Mouse (Mus musculus): Measurements from ENCODE around the gene Chd2. TPM values are rescaled to one million over a fixed set of nuclear protein-coding genes. Genes with fewer than 3 reads are reported as not detected.

Gene Chd2
- polyA plus RNA-seq, 1 experiment = 25.6 TPM

Other genes starting within 250 kb of the Chd2 start
- 7.2 and 18.5 TPM in 2 replicates for gene Rgma, start 166.3 kb downstream of the Chd2 start, polyA plus RNA-seq (2012; rRNA removed)
- 49.2 and 52.9 TPM in 2 replicates for gene Fam174b, start 198.5 kb upstream of the Chd2 start, polyA plus RNA-seq (2012; rRNA removed)

Measured in urinary bladder, adult 2 months (tissue).